Mouse (Mus musculus) kidney, adult 2 months (tissue): ENCODE results near the gene Gm15517. TPM values are rescaled to one million over a fixed set of nuclear protein-coding genes. Genes with fewer than 3 reads are reported as not detected.

ENCODE experiments used
- DNase-seq: peaks from one replicate; pipeline ENCODE4 v3.0.0; 2021
- H3K27ac ChIP-seq: fragments of 200-500 bp; 2 replicates; pipeline ENCODE4 v1.5.1; 2012; ENCODE audit warnings: low read depth, low read length, control low read depth, inconsistent platforms; ENCODE audit not compliant: insufficient read depth
- H3K27me3 ChIP-seq: fragments of 200-500 bp; replicated peaks from 2 replicates; pipeline ENCODE4 v1.6.1; 2012; ENCODE audit warnings: mild to moderate bottlenecking, moderate library complexity, low read length, inconsistent platforms; ENCODE audit not compliant: control insufficient read depth, insufficient read depth
- H3K36me3 ChIP-seq: fragments of 200-500 bp; 2 replicates; pipeline ENCODE4 v1.6.1; 2012; ENCODE audit warnings: mild to moderate bottlenecking, moderate library complexity, low read length, inconsistent platforms; ENCODE audit not compliant: control insufficient read depth, insufficient read depth
- H3K4me1 ChIP-seq: fragments of 200-500 bp; 2 replicates; pipeline ENCODE4 v1.6.1; 2011; ENCODE audit warnings: low read length; ENCODE audit not compliant: control insufficient read depth, insufficient read depth
- H3K4me3 ChIP-seq: fragments of 200-500 bp; 2 replicates; pipeline ENCODE4 v1.5.1; 2011; ENCODE audit warnings: mild to moderate bottlenecking, low read depth, low read length, control low read depth; ENCODE audit not compliant: insufficient read depth
- CTCF ChIP-seq: fragments of 200-500 bp; conservative IDR thresholded peaks from 2 replicates; pipeline ENCODE4 v1.5.1; 2011; ENCODE audit warnings: low read depth, mild to moderate bottlenecking, control low read depth, low read length, moderate library complexity, mixed read lengths; ENCODE audit not compliant: insufficient read depth, insufficient read length
- POLR2A ChIP-seq: fragments of 200-500 bp; IDR thresholded peaks from one replicate; pipeline ENCODE4 v1.6.1; 2011; ENCODE audit warnings: low read depth, low read length, control low read depth
- WGBS: fragments of 180-500 bp; shearing (Covaris S2); methylation state at CpG from one replicate; pipeline ENCODE4 v1.1.7; 2018; 5-methylcytosine and 5-hydroxymethylcytosine counted together
- polyA plus RNA-seq: library from polyadenylated mRNA; depleted of rRNA; stranded (reverse); fragments of >200 nt; gene quantifications from 2 replicates; pipeline ENCODE4 v1.2.3, GENCODE M21; 2012

Gm15517 gene
- polyA plus RNA-seq, 1 experiment: not detected

DNA sequence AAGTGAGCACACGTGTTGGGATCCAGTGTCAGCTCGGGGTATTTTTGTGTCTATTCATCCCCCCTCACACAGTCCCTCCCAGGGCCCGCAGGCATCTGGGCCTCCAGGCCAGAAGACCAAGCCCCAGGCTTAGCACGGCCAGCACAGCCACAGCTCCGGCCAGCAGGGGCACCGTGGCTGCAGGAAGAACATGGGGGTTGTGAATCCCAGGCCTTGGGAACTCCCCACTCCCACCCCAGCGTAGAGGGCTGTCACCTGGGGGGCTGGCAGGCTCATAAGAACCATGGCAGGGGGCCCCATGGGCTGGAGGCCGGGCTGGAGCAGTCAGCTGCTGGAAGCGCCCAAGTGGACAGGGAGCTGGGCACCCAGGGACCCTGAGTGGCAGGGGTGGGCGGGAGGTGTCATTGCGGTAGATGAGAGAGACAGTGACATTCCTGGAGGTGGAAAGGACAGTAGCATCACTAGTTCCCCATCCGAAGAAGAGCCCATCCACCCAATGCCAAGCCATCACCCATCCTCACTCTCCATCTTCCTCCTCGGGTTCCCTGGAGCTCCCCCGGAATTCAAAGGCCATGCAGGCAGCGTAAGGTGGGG lies 8.1 kb upstream of the Gm15517 start:
- no peaks in the 10 kb centered on the region for H3K36me3 ChIP-seq
- TF ChIP-seq CTCF: no peak
- no peak for TF ChIP-seq POLR2A

DNA sequence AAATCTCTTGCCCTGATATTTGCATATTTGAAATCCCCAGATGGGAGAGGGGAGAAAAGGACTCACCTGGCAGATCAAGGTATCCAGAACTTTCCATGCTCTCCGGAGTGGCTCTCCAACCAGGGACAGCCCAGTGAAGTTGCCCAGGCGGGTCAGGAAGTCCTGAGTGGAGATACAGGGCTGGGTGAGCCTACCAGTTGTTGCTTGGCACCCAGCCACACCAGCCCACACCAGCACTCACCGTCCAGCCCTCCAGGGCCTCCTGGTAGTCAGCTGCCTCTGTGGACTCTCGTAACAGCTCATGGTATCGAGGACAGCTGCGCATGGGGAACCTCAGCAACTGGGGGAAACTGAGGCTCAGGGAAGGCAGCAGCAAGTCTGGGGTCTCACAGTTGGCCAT lies 6.3 kb upstream of the Gm15517 start:
- no peak overlapping the region for H3K4me3 ChIP-seq
- no peaks in the 10 kb centered on the region for H3K36me3 ChIP-seq
- H3K4me1 ChIP-seq: no peaks in the 10 kb centered on the region
- DNase-seq: no peak
- H3K27ac ChIP-seq: no peak overlapping the region
- 60% methylated on average over 6 of the region's 6 CpGs for WGBS
- no peaks in the 10 kb centered on the region for H3K27me3 ChIP-seq
- no peak for TF ChIP-seq POLR2A
- TF ChIP-seq CTCF: no peak

More for the DNA sequence above, 8.1 kb upstream of the Gm15517 start:
- Histone ChIP-seq H3K4me1 (no peaks in the 10 kb centered on the region), H3K4me3 (no peak overlapping the region), H3K27ac (no peak overlapping the region), H3K27me3 (no peaks in the 10 kb centered on the region)
- no peak for DNase-seq
- 68% methylated on average over 15 of the region's 15 CpGs for WGBS

DNA sequence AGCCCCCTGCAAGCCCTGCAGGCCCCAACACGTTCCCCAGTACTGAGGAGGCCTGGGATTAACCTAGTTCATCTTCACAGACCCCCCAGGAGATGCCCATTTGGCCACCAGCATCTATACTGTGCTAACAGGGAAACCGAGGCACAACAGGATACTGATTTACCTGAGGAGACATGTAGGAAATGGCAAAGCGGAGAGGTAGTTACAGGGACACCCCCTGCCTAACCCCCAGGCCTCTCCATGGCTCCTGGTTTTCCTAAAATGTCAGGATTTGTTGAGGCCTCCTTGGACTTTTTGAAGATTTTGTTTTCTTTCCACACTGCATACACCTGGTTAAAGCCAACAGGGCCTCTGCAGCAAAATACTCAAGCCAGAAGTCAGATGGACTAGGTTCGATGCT lies 4.0 kb upstream of the Gm15517 start, which contains the start of gene Acp4:
Acp4 (minus strand) TSS at position 101 of the 400 bp plus-strand sequence.
- DNase-seq: no peak
- no peak within 1 kb of the TSS for H3K27ac ChIP-seq
- H3K4me3 ChIP-seq: no peak within 1 kb of the TSS
- no peaks in the 10 kb centered on the region for H3K27me3 ChIP-seq
- H3K36me3 ChIP-seq: no peaks in the 10 kb centered on the region
- WGBS: 77% methylated on average over 4 of the region's 4 CpGs
- TF ChIP-seq POLR2A (no peak), CTCF (no peak)
- no peaks in the 10 kb centered on the region for H3K4me1 ChIP-seq

- WGBS: 84% methylated on average over 6 of the region's 6 CpGs
- H3K4me3 ChIP-seq: no peak overlapping the region
- no peak for DNase-seq
- no peak overlapping the region for H3K27ac ChIP-seq
- TF ChIP-seq POLR2A (no peak), CTCF (no peak)
- no peaks in the 10 kb centered on the region for H3K4me1 ChIP-seq
- H3K36me3 ChIP-seq: no peaks in the 10 kb centered on the region
- no peaks in the 10 kb centered on the region for H3K27me3 ChIP-seq
These were observed 837 bp upstream of the Gm15517 start for GRCm38 (mm10) chr7:44260410-44260809.

- H3K27me3 ChIP-seq: no peaks in the 10 kb centered on the region
- 4% methylated on average over 34 of the region's 34 CpGs for WGBS
- DNase-seq: peak; percentile 95
- no peak overlapping the region for H3K4me3 ChIP-seq
- H3K4me1 ChIP-seq: no peaks in the 10 kb centered on the region
- no peaks in the 10 kb centered on the region for H3K36me3 ChIP-seq
- TF ChIP-seq CTCF (peak; percentile 100; the same call in 1 of the 2 replicates), POLR2A (no peak)
- no peak overlapping the region for H3K27ac ChIP-seq
These were observed 1.8 kb downstream of the Gm15517 start for GRCm38 (mm10) chr7:44262791-44263643.

DNA sequence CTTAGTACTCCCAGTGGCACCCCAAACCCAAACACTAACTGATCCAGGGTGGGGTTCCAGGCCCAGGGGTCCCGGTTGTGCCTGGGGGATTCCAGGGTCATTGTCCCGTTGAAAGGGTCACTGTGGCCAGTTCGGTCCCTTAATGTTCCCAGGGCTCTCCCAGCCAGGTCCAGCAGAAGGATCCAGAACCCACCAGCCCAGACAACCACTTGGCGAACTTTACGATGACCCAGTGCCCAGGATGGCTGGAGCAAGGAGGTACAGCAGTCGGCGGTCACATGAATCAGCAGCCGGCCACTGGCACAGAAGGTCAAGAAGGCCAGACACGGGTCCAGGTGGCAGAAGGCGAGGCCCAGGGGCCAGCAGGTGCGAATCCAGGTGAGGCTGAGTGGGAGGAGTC lies 6.9 kb downstream of the Gm15517 start:
- no peak overlapping the region for H3K27ac ChIP-seq
- no peak overlapping the region for H3K4me3 ChIP-seq
- no peaks in the 10 kb centered on the region for H3K36me3 ChIP-seq
- TF ChIP-seq POLR2A (no peak), CTCF (no peak)
- no peak for DNase-seq
- no peaks in the 10 kb centered on the region for H3K4me1 ChIP-seq
- 73% methylated on average over 11 of the region's 11 CpGs for WGBS
- no peaks in the 10 kb centered on the region for H3K27me3 ChIP-seq

GRCm38 (mm10) chr7:44269397-44269796 lies 8.2 kb downstream of the Gm15517 start:
- no peak for TF ChIP-seq POLR2A
- Histone ChIP-seq H3K4me3 (no peak overlapping the region), H3K4me1 (no peaks in the 10 kb centered on the region), H3K27ac (no peak overlapping the region), H3K36me3 (no peaks in the 10 kb centered on the region), H3K27me3 (no peaks in the 10 kb centered on the region)
- WGBS: 86% methylated on average over 2 of the region's 2 CpGs
- DNase-seq: no peak
